Comparison of ENCODE assay signal across 17 mouse cellular contexts in the genomic region with DNA sequence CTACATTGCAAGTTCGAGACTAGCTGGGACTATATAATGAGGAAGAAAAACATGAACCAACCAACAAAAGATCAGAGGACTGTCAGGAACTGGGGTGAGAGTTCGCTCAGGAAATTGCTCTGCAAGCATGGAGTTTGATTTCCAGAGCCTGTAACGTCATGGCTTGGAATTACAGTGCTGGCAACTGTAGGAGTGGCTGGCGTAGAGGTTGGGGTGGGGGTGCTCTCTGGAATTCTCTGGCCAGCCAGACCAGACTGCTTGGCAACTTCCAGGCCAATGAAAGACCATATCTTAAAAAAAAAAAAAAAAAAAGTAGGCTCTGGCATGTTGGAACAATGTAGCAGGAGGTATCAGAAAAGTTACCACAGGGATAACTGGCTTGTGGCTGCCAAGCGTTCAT. TPM values are rescaled to one million over a fixed set of nuclear protein-coding genes. Genes with fewer than 3 reads are reported as not detected.
DNase-seq lines count a peak whose midpoint lies in the region.
"Had no signal": no experiment of that assay in that cellular context is flagged by ENCODE, and none has a peak within 500 bp of the region (broad histone marks: within the 10 kb centered on the region; RNA-seq: fewer than 3 reads in every experiment).

No protein-coding gene starts in this region.

- peak; percentile 10 for DNase-seq in cerebellum, adult 9-11 months
- DNase-seq in cerebellum, adult 8-10 months, result no peak
- peak; percentile 46 for DNase-seq in heart, postnatal 4 days
- DNase-seq in heart, adult 8-10 months (ENCODE audit: low spot score), result no peak
- peak; percentile 26 for DNase-seq in fibroblast of lung, adult 2 months (ENCODE audit: low read depth)
- DNase-seq in right cerebral cortex, postnatal 4 days, result no peak
- DNase-seq: adrenal gland, adult 2 months; adrenal gland, postnatal 14 days; cerebellum, adult 11 months; cerebellum, adult 2 months; cerebellum, postnatal 14 days; gastrocnemius, postnatal 25 days; heart, adult 2 months; kidney, adult 11 months had no signal

RNA-seq across cellular contexts. Expression of a gene that starts 5.3 kb away (rescaled TPM):
- 1,000 to 10,000 TPM; 2,269 to 2,363 TPM for total RNA-seq in heart, postnatal 4 days (2021)
- 1,000 to 10,000 TPM; 3,689 to 3,785 (median 3,746) TPM for total RNA-seq in heart, adult 8-10 months (2022)

RNA-seq across cellular contexts. Expression of a gene that starts 15.5 kb away (rescaled TPM):
- total RNA-seq in heart, postnatal 4 days (2021), result 10 to 100 TPM; 47.4 to 48.3 TPM
- 10 to 100 TPM; 28.1 to 32.7 (median 30.7) TPM for total RNA-seq in heart, adult 8-10 months (2022)

RNA-seq across cellular contexts. Expression of a gene that starts 31.0 kb away (rescaled TPM):
- not detected for total RNA-seq in heart, postnatal 4 days (2021)
- total RNA-seq in heart, adult 8-10 months (2022), result under 1 TPM in 1 of 4 experiments, not detected in 3; 0.29 TPM
- total RNA-seq: adrenal gland, adult 2 months; adrenal gland, postnatal 14 days; adrenal gland, postnatal 4 days; gastrocnemius, adult 8-10 months; gastrocnemius, postnatal 25 days; heart, adult 2 months; heart, postnatal 25 days had no signal

RNA-seq across cellular contexts. Expression of a gene that starts 46.1 kb away (rescaled TPM):
- 10 to 100 TPM; 60.9 to 62.7 TPM for total RNA-seq in heart, postnatal 4 days (2021)
- total RNA-seq in heart, adult 8-10 months (2022), result 10 to 100 TPM; 41.5 to 49.4 (median 46.7) TPM

RNA-seq across cellular contexts. Expression of a gene that starts 52.9 kb away (rescaled TPM):
- total RNA-seq in heart, postnatal 4 days (2021), result not detected
- total RNA-seq in heart, adult 8-10 months (2022), result under 1 TPM in 1 of 4 experiments, not detected in 3; 0.14 TPM
- total RNA-seq: adrenal gland, adult 2 months; adrenal gland, postnatal 14 days; adrenal gland, postnatal 4 days; gastrocnemius, adult 8-10 months; gastrocnemius, postnatal 25 days; heart, adult 2 months; heart, postnatal 25 days had no signal

Comparison
In these comparisons a context has a peak if more than half of its experiments do, and no peak if none do; other contexts are left out.
1. DNase-seq: peak in cerebellum, adult 9-11 months (single experiment), heart, postnatal 4 days (single experiment) and fibroblast of lung, adult 2 months (single experiment); none in cerebellum, adult 8-10 months (single experiment), heart, adult 8-10 months (single experiment) and right cerebral cortex, postnatal 4 days (single experiment).